Mouse (Mus musculus) heart, postnatal 0 days (tissue): ENCODE measurements around the gene Fam20b.

Source experiments
- CTCF ChIP-seq: IDR thresholded peaks from 2 replicates; pipeline ENCODE4 v1.5.1; 2016; ENCODE audit warnings: antibody characterized with exemption, control low read depth, low read depth
- EP300 ChIP-seq: IDR thresholded peaks from 2 replicates; pipeline ENCODE4 v1.6.1; 2016; ENCODE audit warnings: antibody characterized with exemption, low read depth

GRCm38 (mm10) chr1:156644780-156645523 lies 73.9 kb downstream of the Fam20b start:
- TF ChIP-seq CTCF (no peak), EP300 (no peak)
